Mouse (Mus musculus) heart, postnatal 0 days (tissue): ENCODE data around the gene Fancd2. TPM values are rescaled to one million over a fixed set of nuclear protein-coding genes. Genes with fewer than 3 reads are reported as not detected.

ENCODE experiments used
- ATAC-seq: fragments of 200-750 bp; cut with Nextera tagmentation; 2 replicates; pipeline ENCODE4 v1.8.0; 2017; ENCODE audit warnings: low read depth, moderate number of reproducible peaks, moderate library complexity; ENCODE audit not compliant: insufficient read depth
- DNase-seq: peaks from one replicate; pipeline ENCODE4 v3.0.0-alpha.2; 2016; ENCODE audit warnings: low spot score
- H3K27ac ChIP-seq: fragments of 300-500 bp; sonication (generic); 2 replicates; pipeline ENCODE4 v1.5.1; 2014; ENCODE audit warnings: low read depth, mild to moderate bottlenecking
- H3K27me3 ChIP-seq: fragments of 300-500 bp; sonication (generic); 2 replicates; pipeline ENCODE4 v1.6.1; 2014; ENCODE audit warnings: low read length, mixed read lengths; ENCODE audit not compliant: control insufficient read depth, insufficient read depth
- H3K36me3 ChIP-seq: fragments of 300-500 bp; sonication (generic); replicated peaks from 2 replicates; pipeline ENCODE4 v1.6.1; 2014; ENCODE audit warnings: low read length, mixed read lengths; ENCODE audit not compliant: control insufficient read depth, insufficient read depth
- H3K4me1 ChIP-seq: fragments of 300-500 bp; sonication (generic); 2 replicates; pipeline ENCODE4 v1.6.1; 2014; ENCODE audit warnings: antibody characterized with exemption; ENCODE audit not compliant: control insufficient read depth, insufficient read depth
- H3K4me2 ChIP-seq: fragments of 300-500 bp; sonication (generic); 2 replicates; pipeline ENCODE4 v1.6.1; 2014; ENCODE audit warnings: low read depth, mild to moderate bottlenecking, low read length, moderate library complexity
- H3K4me3 ChIP-seq: fragments of 300-500 bp; sonication (generic); 2 replicates; pipeline ENCODE4 v1.5.1; 2014; ENCODE audit warnings: low read depth, low read length
- H3K9ac ChIP-seq: fragments of 300-500 bp; sonication (generic); replicated peaks from 2 replicates; pipeline ENCODE4 v1.6.1; 2014; ENCODE audit warnings: low read depth, low read length, mixed read lengths
- H3K9me3 ChIP-seq: fragments of 300-500 bp; sonication (generic); replicated peaks from 2 replicates; pipeline ENCODE4 v1.6.1; 2016; ENCODE audit warnings: low read length; ENCODE audit not compliant: control insufficient read depth
- CTCF ChIP-seq: IDR thresholded peaks from 2 replicates; pipeline ENCODE4 v1.5.1; 2016; ENCODE audit warnings: antibody characterized with exemption, control low read depth, low read depth
- EP300 ChIP-seq: IDR thresholded peaks from 2 replicates; pipeline ENCODE4 v1.6.1; 2016; ENCODE audit warnings: antibody characterized with exemption, low read depth
- WGBS: fragments of 180-500 bp; shearing (Covaris S2); extraction: QIAGEN DNeasy Blood & Tissue Kit; methylation state at CpG from one replicate; pipeline ENCODE4 v1.1.7; 2014; 5-methylcytosine and 5-hydroxymethylcytosine counted together
- microRNA-seq: library from miRNA; unstranded; fragments of <30 nt; microRNA quantifications from one replicate; pipeline ENCODE4, GENCODE M21; 2016
- polyA plus RNA-seq: library from polyadenylated mRNA; unstranded; fragments of >200 nt; fragmentation: Nextera tagmentation; extraction: Ambion mirVana; gene quantifications from 2 replicates; pipeline ENCODE4 v1.2.1, GENCODE M21; 2015
- total RNA-seq: library from RNA; depleted of rRNA; stranded (reverse); fragments of >200 nt; gene quantifications from 2 replicates; pipeline ENCODE4 v1.2.3, GENCODE M21; 2014; ENCODE audit warnings: low replicate concordance; rRNA removed

Gene Fancd2
- total and polyA plus RNA-seq, 2 experiments from 2014 or later: 1.9 to 9.0 TPM

DNA sequence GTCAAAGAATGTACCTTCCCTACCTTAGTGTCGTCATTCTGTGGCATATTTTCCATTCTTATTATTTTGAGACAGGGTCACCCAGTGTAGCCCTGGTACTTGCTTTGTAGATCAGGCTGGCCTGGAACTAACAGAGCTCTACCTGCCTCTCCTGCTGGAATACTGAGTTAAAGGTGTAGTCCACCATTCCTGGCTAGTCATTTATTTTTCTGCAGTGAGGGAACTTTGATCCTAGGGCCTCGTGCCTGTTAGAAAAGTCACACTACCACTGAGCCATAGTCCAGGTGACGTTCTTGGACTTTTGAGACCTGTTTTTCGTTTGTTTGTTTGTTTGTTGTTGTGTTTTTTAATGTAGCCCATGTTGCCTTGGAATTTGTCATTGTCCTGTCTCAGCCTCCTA, 107.7 kb downstream of the Fancd2 start:
- TF ChIP-seq CTCF: no peak
- no peaks in the 10 kb centered on the region for H3K36me3 ChIP-seq
- H3K27ac ChIP-seq: no peak overlapping the region
- no peak for ATAC-seq
- H3K9ac ChIP-seq: no peak overlapping the region
- H3K4me2 ChIP-seq: peak overlapping the region; percentile 82; the same call in 1 of the 2 replicates
- WGBS: 74% methylated on average over 4 of the region's 4 CpGs
- H3K9me3 ChIP-seq: no peaks in the 10 kb centered on the region
- H3K27me3 ChIP-seq: no peaks in the 10 kb centered on the region
- H3K4me3 ChIP-seq: peak overlapping the region; percentile 62
- no peak for DNase-seq
- H3K4me1 ChIP-seq: no peaks in the 10 kb centered on the region

DNA sequence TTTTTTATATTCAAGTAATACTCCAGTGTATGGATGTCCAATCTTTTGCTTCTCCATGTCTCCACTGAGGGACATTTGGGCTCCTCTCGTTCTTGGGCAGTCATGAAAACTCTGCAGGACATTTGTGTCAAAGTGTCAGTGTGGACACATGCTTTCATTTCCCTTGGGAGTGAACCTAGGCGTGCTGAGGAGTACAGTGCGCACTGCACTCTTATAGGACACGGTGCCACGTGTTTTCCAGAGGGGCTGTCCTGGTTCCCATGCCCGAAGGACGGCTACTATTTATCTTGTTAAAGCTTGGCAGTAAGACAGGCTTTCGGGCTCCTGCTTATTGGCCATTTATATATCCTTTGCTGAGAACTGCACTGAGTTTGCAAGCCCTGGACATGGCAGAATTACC, 111.1 kb downstream of the Fancd2 start:
- DNase-seq: no peak
- H3K27ac ChIP-seq: no peak overlapping the region
- H3K9me3 ChIP-seq: no peaks in the 10 kb centered on the region
- no peaks in the 10 kb centered on the region for H3K27me3 ChIP-seq
- no peaks in the 10 kb centered on the region for H3K36me3 ChIP-seq
- H3K4me2 ChIP-seq: no peak overlapping the region
- TF ChIP-seq EP300: no peak
- H3K4me3 ChIP-seq: no peak overlapping the region
- no peaks in the 10 kb centered on the region for H3K4me1 ChIP-seq
- WGBS: 67% methylated on average over 8 of the region's 8 CpGs
- H3K9ac ChIP-seq: no peak overlapping the region
- no peak for ATAC-seq

DNA sequence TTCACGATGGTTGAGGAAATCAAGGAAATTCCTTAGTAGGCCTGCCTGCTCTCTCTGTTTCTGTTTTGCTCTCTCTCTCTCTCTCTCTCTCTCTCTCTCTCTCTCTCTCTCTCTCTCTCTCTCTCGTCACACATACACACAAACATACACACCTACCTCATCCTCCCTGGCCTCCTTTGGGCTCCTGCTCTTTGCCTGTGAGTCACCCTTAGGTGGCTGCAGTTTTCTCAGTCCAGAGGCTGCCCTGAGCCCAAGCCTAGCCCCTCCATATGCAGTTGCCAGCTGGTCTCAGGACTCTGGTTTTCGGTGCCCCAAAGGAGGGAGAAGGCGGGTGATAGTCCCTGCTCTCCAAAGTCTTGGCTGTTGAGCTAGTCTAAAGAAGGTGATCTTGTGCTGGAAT, 111.5 kb downstream of the Fancd2 start:
- no peak overlapping the region for H3K4me3 ChIP-seq
- no peak overlapping the region for H3K9ac ChIP-seq
- no peak for DNase-seq
- no peak for ATAC-seq
- no peaks in the 10 kb centered on the region for H3K36me3 ChIP-seq
- no peaks in the 10 kb centered on the region for H3K27me3 ChIP-seq
- no peaks in the 10 kb centered on the region for H3K9me3 ChIP-seq
- H3K4me2 ChIP-seq: no peak overlapping the region
- TF ChIP-seq CTCF (no peak), EP300 (no peak)
- no peak overlapping the region for H3K27ac ChIP-seq
- 76% methylated on average over 4 of the region's 4 CpGs for WGBS
- H3K4me1 ChIP-seq: no peaks in the 10 kb centered on the region

DNA sequence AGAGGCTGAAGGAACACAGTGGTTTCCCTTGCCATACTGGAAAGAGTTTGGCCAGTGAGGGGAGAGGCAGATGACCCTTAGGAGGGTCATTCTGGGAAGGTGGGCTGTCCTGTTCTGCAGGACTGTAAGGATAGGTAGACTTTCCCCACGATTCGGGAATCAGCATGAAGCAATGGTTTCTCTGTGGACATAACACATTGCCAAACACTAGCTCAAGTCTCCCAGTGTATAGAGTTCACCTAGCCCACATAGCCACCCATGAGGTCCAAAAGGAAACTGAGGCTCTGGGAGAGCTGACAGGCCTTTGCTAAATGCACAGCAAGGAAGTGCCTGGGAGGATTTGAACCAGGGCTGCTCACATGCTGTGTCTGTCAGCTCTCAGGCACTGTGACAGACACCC, 112.5 kb downstream of the Fancd2 start:
- no peak for DNase-seq
- 97% methylated on average over 2 of the region's 2 CpGs for WGBS
- no peaks in the 10 kb centered on the region for H3K9me3 ChIP-seq
- peak overlapping the region; percentile 83 for H3K27ac ChIP-seq
- no peak overlapping the region for H3K4me3 ChIP-seq
- TF ChIP-seq CTCF: no peak
- no peak for TF ChIP-seq EP300
- no peak overlapping the region for H3K4me2 ChIP-seq
- no peaks in the 10 kb centered on the region for H3K4me1 ChIP-seq
- no peak for ATAC-seq
- no peaks in the 10 kb centered on the region for H3K36me3 ChIP-seq
- no peaks in the 10 kb centered on the region for H3K27me3 ChIP-seq
- H3K9ac ChIP-seq: no peak overlapping the region

DNA sequence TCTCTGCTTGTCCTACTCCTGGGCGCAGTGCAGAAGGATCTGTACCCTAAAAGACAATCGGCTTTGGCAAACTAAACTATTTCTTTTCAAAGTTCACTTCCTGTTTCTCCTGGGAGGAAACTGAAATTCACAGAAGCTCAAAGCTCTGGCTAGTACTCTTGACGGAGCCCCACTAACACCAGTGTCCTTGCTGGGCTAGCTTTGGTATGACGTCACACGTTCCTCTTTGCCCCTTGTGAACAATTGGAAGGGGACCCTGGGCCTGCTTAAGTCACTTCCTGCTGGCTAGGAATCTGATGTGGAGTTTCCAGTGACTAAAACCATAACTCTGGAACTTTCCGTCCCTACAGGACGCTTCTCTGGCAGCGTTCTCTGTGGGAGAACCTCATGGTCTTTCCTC, 113.3 kb downstream of the Fancd2 start:
- ATAC-seq: peak; percentile 64
- TF ChIP-seq CTCF (no peak), EP300 (0 out of 2 replicates have a peak, but pooled peaks have one; percentile 54)
- H3K27ac ChIP-seq: peak overlapping the region; percentile 83
- no peak overlapping the region for H3K4me3 ChIP-seq
- H3K9ac ChIP-seq: no peak overlapping the region
- H3K9me3 ChIP-seq: no peaks in the 10 kb centered on the region
- 66% methylated on average over 8 of the region's 8 CpGs for WGBS
- H3K36me3 ChIP-seq: no peaks in the 10 kb centered on the region
- H3K4me2 ChIP-seq: no peak overlapping the region
- DNase-seq: peak; percentile 74
- H3K4me1 ChIP-seq: no peaks in the 10 kb centered on the region
- H3K27me3 ChIP-seq: no peaks in the 10 kb centered on the region

Small RNA genes within 50 kb of the gene (microRNA-seq; reads per million reads assigned to microRNA genes)
- gene Gm23365: not detected

Other genes with a start within 250 kb of the Fancd2 start
- not detected in 2 replicates for gene Cpne9, start 249.4 kb upstream of the Fancd2 start, total RNA-seq
- gene Cpne9, start 249.4 kb upstream of the Fancd2 start, polyA plus RNA-seq: 0.04 TPM in 1 of 2 replicates, not detected in the other
- 15.2 and 16.8 TPM in 2 replicates for gene Brpf1, start 224.5 kb upstream of the Fancd2 start, total RNA-seq
- gene Brpf1, start 224.5 kb upstream of the Fancd2 start, polyA plus RNA-seq: 5.1 and 6.4 TPM in 2 replicates
- gene Ogg1, start 204.7 kb upstream of the Fancd2 start, total RNA-seq: 8.0 and 12.6 TPM in 2 replicates
- 6.4 and 7.0 TPM in 2 replicates for gene Ogg1, start 204.7 kb upstream of the Fancd2 start, polyA plus RNA-seq
- 105 and 115 TPM in 2 replicates for gene Camk1, start 187.7 kb upstream of the Fancd2 start, total RNA-seq
- 94.5 and 98.4 TPM in 2 replicates for gene Camk1, start 187.7 kb upstream of the Fancd2 start, polyA plus RNA-seq
- 11.6 and 45.1 TPM in 2 replicates for gene Tada3, start 153.8 kb upstream of the Fancd2 start, total RNA-seq
- gene Tada3, start 153.8 kb upstream of the Fancd2 start, polyA plus RNA-seq: 28.9 and 30.2 TPM in 2 replicates
- gene Arpc4, start 153.6 kb upstream of the Fancd2 start, total RNA-seq: 129 and 146 TPM in 2 replicates
- 201 and 203 TPM in 2 replicates for gene Arpc4, start 153.6 kb upstream of the Fancd2 start, polyA plus RNA-seq
- 2.5 and 10.4 TPM in 2 replicates for gene Ttll3, start 142.4 kb upstream of the Fancd2 start, total RNA-seq
- 0.64 and 0.97 TPM in 2 replicates for gene Ttll3, start 142.4 kb upstream of the Fancd2 start, polyA plus RNA-seq
- gene Rpusd3, start 112.3 kb upstream of the Fancd2 start, total RNA-seq: 15.0 and 23.2 TPM in 2 replicates
- 12.8 and 15.5 TPM in 2 replicates for gene Rpusd3, start 112.3 kb upstream of the Fancd2 start, polyA plus RNA-seq
- 0.35 TPM in 1 of 2 replicates, not detected in the other for gene Cidec, start 95.9 kb upstream of the Fancd2 start, total RNA-seq
- gene Cidec, start 95.9 kb upstream of the Fancd2 start, polyA plus RNA-seq: 0.11 TPM in 1 of 2 replicates, not detected in the other
- 15.3 and 40.6 TPM in 2 replicates for gene Jagn1, start 89.1 kb upstream of the Fancd2 start, total RNA-seq
- 52.4 and 56.6 TPM in 2 replicates for gene Jagn1, start 89.1 kb upstream of the Fancd2 start, polyA plus RNA-seq
- gene Il17re, start 73.2 kb upstream of the Fancd2 start, total RNA-seq: 0.70 and 2.2 TPM in 2 replicates
- gene Il17re, start 73.2 kb upstream of the Fancd2 start, polyA plus RNA-seq: 0.85 and 0.91 TPM in 2 replicates
- 20.3 and 22.1 TPM in 2 replicates for gene Il17rc, start 60.3 kb upstream of the Fancd2 start, total RNA-seq
- 11.6 and 12.1 TPM in 2 replicates for gene Il17rc, start 60.3 kb upstream of the Fancd2 start, polyA plus RNA-seq
- gene Creld1, start 48.4 kb upstream of the Fancd2 start, total RNA-seq: 27.1 and 34.5 TPM in 2 replicates
- gene Creld1, start 48.4 kb upstream of the Fancd2 start, polyA plus RNA-seq: 27.5 and 32.1 TPM in 2 replicates
- gene Prrt3, start 29.8 kb upstream of the Fancd2 start, total RNA-seq: not detected in 2 replicates
- gene Prrt3, start 29.8 kb upstream of the Fancd2 start, polyA plus RNA-seq: 0.07 and 0.20 TPM in 2 replicates
- gene Emc3, start within 50 bp of the Fancd2 start, total RNA-seq: 68.9 and 78.3 TPM in 2 replicates
- gene Emc3, start within 50 bp of the Fancd2 start, polyA plus RNA-seq: 79.4 and 82.9 TPM in 2 replicates
- gene Fancd2os, start 69.0 kb downstream of the Fancd2 start, total RNA-seq: not detected in 2 replicates
- gene Fancd2os, start 69.0 kb downstream of the Fancd2 start, polyA plus RNA-seq: not detected in 2 replicates
- gene Brk1, start 73.1 kb downstream of the Fancd2 start, total RNA-seq: 174 and 265 TPM in 2 replicates
- 169 and 173 TPM in 2 replicates for gene Brk1, start 73.1 kb downstream of the Fancd2 start, polyA plus RNA-seq
- gene Vhl, start 92.3 kb downstream of the Fancd2 start, total RNA-seq: 23.5 and 24.3 TPM in 2 replicates
- gene Vhl, start 92.3 kb downstream of the Fancd2 start, polyA plus RNA-seq: 17.2 and 18.0 TPM in 2 replicates
- gene Irak2, start 106.8 kb downstream of the Fancd2 start, total RNA-seq: 7.0 and 23.2 TPM in 2 replicates
- gene Irak2, start 106.8 kb downstream of the Fancd2 start, polyA plus RNA-seq: 5.8 and 6.3 TPM in 2 replicates
- 32.1 and 38.5 TPM in 2 replicates for gene Tatdn2, start 165.4 kb downstream of the Fancd2 start, total RNA-seq
- gene Tatdn2, start 165.4 kb downstream of the Fancd2 start, polyA plus RNA-seq: 0.65 and 1.1 TPM in 2 replicates
- not detected in 2 replicates for gene Ghrl, start 188.2 kb downstream of the Fancd2 start, total RNA-seq
- gene Ghrl, start 188.2 kb downstream of the Fancd2 start, polyA plus RNA-seq: 0.23 TPM in 1 of 2 replicates, not detected in the other
- 141 and 159 TPM in 2 replicates for gene Sec13, start 209.1 kb downstream of the Fancd2 start, total RNA-seq
- 165 and 175 TPM in 2 replicates for gene Sec13, start 209.1 kb downstream of the Fancd2 start, polyA plus RNA-seq